Mouse (Mus musculus) gastrocnemius, adult 2 months (tissue): ENCODE data around the gene Uvrag. TPM values are rescaled to one million over a fixed set of nuclear protein-coding genes. Genes with fewer than 3 reads are reported as not detected.
"Not testable (repeated sequence)": the region's sequence is repeated elsewhere in the genome, so short reads cannot be mapped to it uniquely, and the experiment has no call there.

Experiments
- DNase-seq: peaks from one replicate; pipeline ENCODE4 v3.0.0; 2022
- H3K27ac ChIP-seq: fragments of 200-600 bp; 2 replicates; pipeline ENCODE4 v1.8.1; 2022; ENCODE audit warnings: mild to moderate bottlenecking
- H3K4me3 ChIP-seq: fragments of 200-600 bp; 2 replicates; pipeline ENCODE4 v1.8.1; 2022; ENCODE audit warnings: mild to moderate bottlenecking, moderate library complexity
- CTCF ChIP-seq: fragments of 200-600 bp; IDR thresholded peaks from 2 replicates; pipeline ENCODE4 v1.8.1; 2022; ENCODE audit warnings: antibody characterized with exemption, mild to moderate bottlenecking, moderate library complexity
- intact Hi-C: fragments of 180-260 bp; cut with DNase I; formaldehyde crosslinking; loops from one replicate; pipeline ENCODE4 v1.15.1; 2025
- total RNA-seq, 2 experiments: library from RNA; stranded (reverse); gene quantifications; 2 replicates each; pipeline ENCODE4 v1.2.3; 2021

Uvrag gene
- total RNA-seq, 2 experiments from 2014 or later, result 8.6 to 9.2 TPM

- Histone ChIP-seq H3K27ac (no peak overlapping the region), H3K4me3 (no peak overlapping the region)
- DNase-seq, result no peak
- no peak for TF ChIP-seq CTCF
- intact Hi-C loops, result loop anchor here (2.0 to 5.0 kb wide), 3 partner anchors 116 to 337 kb away; partner anchors contain the start of gene Wnt11
Measured at GRCm38 (mm10) chr7:99078805-99079204, 62.1 kb downstream of the Uvrag start.

DNA sequence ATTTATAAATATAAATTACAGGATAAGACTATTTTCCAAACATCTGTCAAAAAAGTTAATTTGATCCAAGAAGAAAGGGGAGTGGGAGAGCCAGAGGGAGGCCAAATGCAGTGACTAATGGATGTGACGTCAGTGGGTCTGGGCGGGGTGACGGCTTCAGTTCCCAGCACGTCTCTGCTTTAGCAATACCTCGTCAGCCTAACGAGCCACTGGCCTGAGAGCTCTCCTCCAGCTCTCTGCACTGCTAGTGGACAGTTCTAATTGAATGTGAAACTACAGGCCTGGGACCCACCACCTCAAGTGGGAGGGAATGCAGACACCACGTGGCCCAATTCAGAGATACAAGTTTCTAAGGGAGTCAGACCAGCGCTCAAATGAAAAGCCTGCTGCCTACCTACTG lies 63.7 kb downstream of the Uvrag start:
- no peak overlapping the region for H3K4me3 ChIP-seq
- DNase-seq, result peak; percentile 48
- H3K27ac ChIP-seq, result peak overlapping the region; percentile 43; the same call in 1 of the 2 replicates
- no peak for TF ChIP-seq CTCF
- intact Hi-C loops, result loop anchor here (5.0 kb wide), 2 partner anchors 240 to 335 kb away; partner anchors contain the start of gene Wnt11

GRCm38 (mm10) chr7:99075101-99075500 lies 65.8 kb downstream of the Uvrag start:
- intact Hi-C loops, result loop anchor here (5.0 kb wide), 2 partner anchors 238 to 333 kb away; partner anchors contain the start of gene Wnt11
- H3K4me3 ChIP-seq, result no peak overlapping the region
- no peak overlapping the region for H3K27ac ChIP-seq
- no peak for TF ChIP-seq CTCF
- DNase-seq, result no peak

DNA sequence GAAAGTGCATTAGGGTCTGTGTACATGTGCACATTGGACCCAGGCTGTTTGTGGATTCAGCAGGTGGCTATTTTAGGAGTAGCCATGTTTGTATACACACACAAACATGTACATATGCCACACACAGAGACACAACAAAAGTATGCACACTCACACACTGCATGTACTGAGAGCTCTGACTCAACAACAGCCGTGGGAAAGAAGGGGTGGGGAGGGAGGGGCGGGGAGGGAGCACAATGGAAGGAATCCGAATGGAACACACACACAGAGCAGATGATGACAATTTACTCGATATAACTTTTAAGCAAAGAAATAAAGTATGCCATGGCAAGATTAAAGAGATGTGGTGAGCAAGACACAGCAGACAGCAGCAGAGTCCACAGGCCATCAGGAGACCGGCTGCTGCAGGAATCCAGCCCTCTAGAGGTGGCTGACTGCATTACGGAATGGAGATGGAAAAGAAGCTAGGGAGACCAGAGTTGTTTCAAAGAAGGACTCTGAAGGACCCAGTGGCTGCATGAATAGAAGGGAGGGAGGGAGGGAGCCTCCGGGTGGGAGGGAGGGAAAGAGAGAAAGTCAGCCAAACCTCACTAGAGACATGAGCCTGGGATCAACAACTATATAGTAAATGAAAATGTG lies 67.1 kb downstream of the Uvrag start:
- intact Hi-C loops, result no loop called here
- peak; percentile 55 for TF ChIP-seq CTCF
- peak; percentile 44 for DNase-seq
- no peak overlapping the region for H3K4me3 ChIP-seq
- no peak overlapping the region for H3K27ac ChIP-seq

- peak overlapping the region; percentile 44; the same call in 1 of the 2 replicates for H3K27ac ChIP-seq
- H3K4me3 ChIP-seq, result no peak overlapping the region
- intact Hi-C loops, result no loop called here
- TF ChIP-seq CTCF, result no peak
- DNase-seq, result no peak
Measured at GRCm38 (mm10) chr7:99067710-99068109, 73.2 kb downstream of the Uvrag start.

GRCm38 (mm10) chr7:99065920-99066319 lies 75.0 kb downstream of the Uvrag start:
- no peak for TF ChIP-seq CTCF
- Histone ChIP-seq H3K4me3 (no peak overlapping the region), H3K27ac (no peak overlapping the region; the same call in 1 of the 2 replicates)
- DNase-seq, result no peak
- intact Hi-C loops, result no loop called here

DNA sequence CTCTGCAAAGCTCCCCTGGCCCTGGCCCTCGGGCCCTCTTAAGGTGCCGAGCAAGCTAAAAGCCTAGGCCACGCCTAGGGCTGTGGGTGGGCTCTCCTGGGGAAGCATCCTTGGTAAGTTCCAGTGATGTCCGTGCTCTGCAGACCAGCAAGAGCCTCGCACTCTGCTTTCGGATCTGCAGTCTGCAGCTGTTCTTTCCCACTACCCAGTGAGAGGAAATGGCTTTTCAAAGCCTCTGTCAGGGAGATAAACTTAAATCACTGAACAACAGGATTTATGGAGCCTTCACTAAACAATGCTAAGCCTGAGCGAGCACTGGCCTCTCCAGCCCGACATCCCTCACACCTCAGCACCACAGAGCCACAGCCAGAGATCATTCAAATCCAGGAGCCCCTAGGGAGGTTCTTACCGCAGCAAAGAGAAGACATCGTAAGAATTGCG lies 75.5 kb downstream of the Uvrag start:
- no peak overlapping the region for H3K27ac ChIP-seq
- no peak overlapping the region for H3K4me3 ChIP-seq
- no peak for TF ChIP-seq CTCF
- DNase-seq, result no peak
- intact Hi-C loops, result no loop called here

GRCm38 (mm10) chr7:99064795-99065194 lies 76.1 kb downstream of the Uvrag start:
- H3K4me3 ChIP-seq, result no peak overlapping the region
- no peak for DNase-seq
- intact Hi-C loops, result no loop called here
- no peak overlapping the region for H3K27ac ChIP-seq
- TF ChIP-seq CTCF, result no peak

GRCm38 (mm10) chr7:99062263-99062662 lies 78.7 kb downstream of the Uvrag start:
- H3K27ac ChIP-seq, DNase-seq, H3K4me3 ChIP-seq, intact Hi-C loops: not testable (repeated sequence)
- peak; percentile 46 for TF ChIP-seq CTCF

- Histone ChIP-seq H3K4me3 (no peak overlapping the region), H3K27ac (no peak overlapping the region)
- no peak for DNase-seq
- intact Hi-C loops, result no loop called here
- TF ChIP-seq CTCF, result no peak
Measured at GRCm38 (mm10) chr7:99061056-99061680, 79.8 kb downstream of the Uvrag start.

- no peak for DNase-seq
- TF ChIP-seq CTCF, result no peak
- intact Hi-C loops, result no loop called here
- Histone ChIP-seq H3K4me3 (no peak overlapping the region), H3K27ac (no peak overlapping the region)
Measured at GRCm38 (mm10) chr7:99060476-99060875, 80.5 kb downstream of the Uvrag start.

DNA sequence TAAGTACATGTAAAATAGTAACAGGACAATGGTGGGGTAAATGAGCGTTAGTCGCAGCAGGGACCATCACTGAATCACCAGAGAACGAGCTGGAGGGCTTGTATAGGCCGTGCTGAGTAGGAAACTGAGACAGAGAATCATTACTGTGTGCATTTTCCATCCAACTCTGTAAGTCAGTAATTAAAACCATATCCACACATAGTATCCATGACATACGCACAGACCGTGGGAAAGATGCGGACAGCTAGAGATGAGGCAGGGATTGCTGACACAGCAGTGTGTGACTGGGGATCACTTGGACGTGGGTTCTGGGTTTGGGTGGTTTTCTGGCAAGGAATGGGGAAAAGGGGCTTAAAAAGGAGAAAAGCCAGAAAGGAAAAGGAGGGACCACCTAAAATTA lies 81.0 kb downstream of the Uvrag start:
- Histone ChIP-seq H3K27ac (no peak overlapping the region), H3K4me3 (no peak overlapping the region)
- no peak for DNase-seq
- intact Hi-C loops, result no loop called here
- no peak for TF ChIP-seq CTCF

DNA sequence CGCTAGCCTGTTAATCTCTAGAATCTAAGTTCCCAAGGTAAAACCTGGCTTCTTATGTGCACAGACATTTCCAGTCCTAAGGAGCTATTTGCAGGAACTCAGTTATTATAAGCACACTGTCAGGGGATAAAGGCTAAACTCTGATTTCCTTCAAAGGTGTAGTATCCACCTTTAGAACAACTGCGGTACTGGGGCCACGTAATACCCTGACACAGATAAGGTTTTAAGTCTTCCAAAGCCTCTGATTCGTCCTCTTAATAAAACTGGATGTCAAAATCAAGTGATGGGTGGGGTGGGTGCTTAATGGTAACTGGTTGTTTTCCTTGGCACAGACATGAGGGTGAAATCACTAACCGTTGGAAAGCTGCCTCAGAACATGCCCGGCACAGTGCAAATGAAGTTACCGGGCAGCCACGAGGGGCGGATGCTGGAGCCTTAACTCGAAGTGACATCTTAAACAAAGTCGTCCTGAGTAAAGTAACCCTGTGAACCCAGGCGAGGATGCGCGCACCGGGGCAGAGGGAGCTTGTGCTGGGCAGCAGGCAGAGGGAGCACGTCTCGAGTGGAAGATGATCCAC lies 83.8 kb downstream of the Uvrag start:
- no peak for TF ChIP-seq CTCF
- Histone ChIP-seq H3K27ac (no peak overlapping the region), H3K4me3 (no peak overlapping the region)
- no peak for DNase-seq
- intact Hi-C loops, result no loop called here
